Mouse (Mus musculus) kidney, adult 2 months (tissue): Measurements from ENCODE around the gene Pdia5.

Experiments
- CTCF ChIP-seq: fragments of 200-500 bp; conservative IDR thresholded peaks from 2 replicates; pipeline ENCODE4 v1.5.1; 2011; ENCODE audit warnings: low read depth, mild to moderate bottlenecking, control low read depth, low read length, moderate library complexity, mixed read lengths; ENCODE audit not compliant: insufficient read depth, insufficient read length
- POLR2A ChIP-seq: fragments of 200-500 bp; IDR thresholded peaks from one replicate; pipeline ENCODE4 v1.6.1; 2011; ENCODE audit warnings: low read depth, low read length, control low read depth

DNA sequence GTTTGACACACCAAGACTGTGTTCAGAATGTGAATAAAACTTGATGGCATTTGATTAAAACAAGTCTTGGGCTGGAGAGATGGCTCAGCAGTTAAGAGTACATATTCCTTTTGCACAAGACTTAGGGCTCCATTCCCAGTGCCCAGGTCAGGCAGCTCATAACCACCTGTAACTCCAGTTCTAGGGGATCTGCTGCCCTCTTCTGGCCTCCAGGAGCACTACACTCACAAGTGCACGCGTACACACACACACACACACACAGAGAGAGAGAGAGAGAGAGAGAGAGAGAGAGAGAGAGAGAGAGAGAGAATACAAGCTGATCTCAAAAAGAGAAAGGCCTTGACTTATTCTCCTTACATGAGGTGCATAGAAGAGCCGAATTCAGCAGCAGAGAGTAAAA lies 9.7 kb upstream of the Pdia5 start:
- TF ChIP-seq CTCF (no peak), POLR2A (no peak)
